Mouse (Mus musculus) cerebellum, adult 2 months (tissue): Measurements from ENCODE around the gene Fbxl17. TPM values are rescaled to one million over a fixed set of nuclear protein-coding genes. Genes with fewer than 3 reads are reported as not detected.

Experiments used
- DNase-seq, 2 experiments: peaks; one replicate each; pipeline ENCODE4 v3.0.0; 2021
- H3K27ac ChIP-seq: fragments of 200-500 bp; 2 replicates; pipeline ENCODE4 v1.5.1; 2012; ENCODE audit warnings: low read length, control low read depth, inconsistent platforms; ENCODE audit not compliant: insufficient read depth
- H3K27me3 ChIP-seq: fragments of 200-500 bp; 2 replicates; pipeline ENCODE4 v1.6.1; 2012; ENCODE audit warnings: inconsistent platforms, mild to moderate bottlenecking, low read length, moderate library complexity; ENCODE audit not compliant: control insufficient read depth, insufficient read depth
- H3K4me1 ChIP-seq: fragments of 200-500 bp; 2 replicates; pipeline ENCODE4 v1.6.1; 2011; ENCODE audit warnings: low read length; ENCODE audit not compliant: control insufficient read depth, insufficient read depth
- H3K4me3 ChIP-seq: fragments of 200-500 bp; replicated peaks from 2 replicates; pipeline ENCODE3; 2011; ENCODE audit warnings: mild to moderate bottlenecking, low read depth, low read length, control low read depth; ENCODE audit not compliant: insufficient read depth
- CTCF ChIP-seq: fragments of 200-500 bp; IDR thresholded peaks from 2 replicates; pipeline ENCODE4 v1.5.1; 2011; ENCODE audit warnings: low read depth, mild to moderate bottlenecking, control low read depth, low read length, moderate library complexity, borderline replicate concordance; ENCODE audit not compliant: insufficient read depth
- POLR2A ChIP-seq: fragments of 200-500 bp; IDR thresholded peaks from 2 replicates; pipeline ENCODE4 v1.6.1; 2011; ENCODE audit warnings: low read length, control low read depth, borderline replicate concordance; ENCODE audit not compliant: insufficient read depth
- WGBS: fragments of 180-500 bp; shearing (Covaris S2); methylation state at CpG from one replicate; pipeline ENCODE4 v1.1.7; 2018; 5-methylcytosine and 5-hydroxymethylcytosine counted together
- polyA plus RNA-seq: library from polyadenylated mRNA; depleted of rRNA; stranded (reverse); fragments of >200 nt; gene quantifications from 2 replicates; pipeline ENCODE4 v1.2.3, GENCODE M21; 2012

Fbxl17 gene
- polyA plus RNA-seq, 1 experiment = 21.5 TPM

- Histone ChIP-seq H3K27ac (no peak overlapping the region), H3K4me1 (no peaks in the 10 kb centered on the region), H3K27me3 (no peaks in the 10 kb centered on the region), H3K4me3 (no peak overlapping the region)
- no peak for DNase-seq
- TF ChIP-seq CTCF (no peak), POLR2A (no peak)
- WGBS = 93% methylated on average over 9 of the region's 9 CpGs
Measured at GRCm38 (mm10) chr17:63207714-63208113, 292.1 kb downstream of the Fbxl17 start.

- Histone ChIP-seq H3K27me3 (no peaks in the 10 kb centered on the region), H3K4me1 (no peaks in the 10 kb centered on the region), H3K27ac (no peak overlapping the region), H3K4me3 (no peak overlapping the region)
- no peak for TF ChIP-seq POLR2A
- TF ChIP-seq CTCF = no peak
- no peak for DNase-seq
- WGBS = 96% methylated on average over 5 of the region's 5 CpGs
Measured at GRCm38 (mm10) chr17:63205316-63205715, 294.5 kb downstream of the Fbxl17 start.

GRCm38 (mm10) chr17:63203582-63204190, 296.1 kb downstream of the Fbxl17 start:
- WGBS = 89% methylated on average over 8 of the region's 8 CpGs
- no peak for TF ChIP-seq CTCF
- no peak for TF ChIP-seq POLR2A
- Histone ChIP-seq H3K27me3 (no peaks in the 10 kb centered on the region), H3K4me3 (no peak overlapping the region), H3K4me1 (no peaks in the 10 kb centered on the region), H3K27ac (no peak overlapping the region)
- no peak for DNase-seq

GRCm38 (mm10) chr17:63198703-63199102, 301.1 kb downstream of the Fbxl17 start:
- WGBS = 96% methylated on average over 1 of the region's 1 CpGs
- Histone ChIP-seq H3K27me3 (no peaks in the 10 kb centered on the region), H3K4me1 (peaks cover 4% of the 10 kb centered on the region; the same call in 1 of the 2 replicates), H3K4me3 (no peak overlapping the region), H3K27ac (no peak overlapping the region)
- DNase-seq = no peak
- TF ChIP-seq CTCF (no peak), POLR2A (no peak)

GRCm38 (mm10) chr17:63195496-63195895, 304.3 kb downstream of the Fbxl17 start:
- no peak for TF ChIP-seq POLR2A
- TF ChIP-seq CTCF = no peak
- WGBS = 40% methylated on average over 2 of the region's 2 CpGs

GRCm38 (mm10) chr17:63193196-63193595, 306.6 kb downstream of the Fbxl17 start:
- DNase-seq = no peak
- 94% methylated on average over 7 of the region's 7 CpGs for WGBS
- TF ChIP-seq POLR2A = no peak
- no peak for TF ChIP-seq CTCF
- H3K27me3 ChIP-seq = no peaks in the 10 kb centered on the region
- no peak overlapping the region for H3K4me3 ChIP-seq
- H3K27ac ChIP-seq = no peak overlapping the region
- H3K4me1 ChIP-seq = peaks cover 4% of the 10 kb centered on the region; the same call in 1 of the 2 replicates

More at GRCm38 (mm10) chr17:63195496-63195895, 304.3 kb downstream of the Fbxl17 start:
- peak in 1 of 2 experiments; percentile 24 for DNase-seq
- Histone ChIP-seq H3K4me1 (peaks cover 4% of the 10 kb centered on the region; the same call in 1 of the 2 replicates), H3K4me3 (no peak overlapping the region), H3K27ac (no peak overlapping the region), H3K27me3 (no peaks in the 10 kb centered on the region)

GRCm38 (mm10) chr17:63191345-63191744, 308.5 kb downstream of the Fbxl17 start:
- Histone ChIP-seq H3K4me3 (no peak overlapping the region), H3K4me1 (peaks cover 4% of the 10 kb centered on the region; the same call in 1 of the 2 replicates), H3K27me3 (no peaks in the 10 kb centered on the region), H3K27ac (no peak overlapping the region)
- no peak for TF ChIP-seq CTCF
- TF ChIP-seq POLR2A = no peak
- 60% methylated on average over 8 of the region's 8 CpGs for WGBS
- DNase-seq = no peak

- Histone ChIP-seq H3K4me1 (no peaks in the 10 kb centered on the region), H3K4me3 (no peak overlapping the region), H3K27ac (no peak overlapping the region), H3K27me3 (no peaks in the 10 kb centered on the region)
- DNase-seq = no peak
- TF ChIP-seq POLR2A = no peak
- no peak for TF ChIP-seq CTCF
- WGBS = 93% methylated on average over 8 of the region's 8 CpGs
Measured at GRCm38 (mm10) chr17:63189274-63189673, 310.5 kb downstream of the Fbxl17 start.
